Mouse (Mus musculus): Measurements from ENCODE around the gene Aph1a. TPM values are rescaled to one million over a fixed set of nuclear protein-coding genes. Genes with fewer than 3 reads are reported as not detected.

The Aph1a gene
- polyA plus RNA-seq, 1 experiment, result 177 TPM

DNA sequence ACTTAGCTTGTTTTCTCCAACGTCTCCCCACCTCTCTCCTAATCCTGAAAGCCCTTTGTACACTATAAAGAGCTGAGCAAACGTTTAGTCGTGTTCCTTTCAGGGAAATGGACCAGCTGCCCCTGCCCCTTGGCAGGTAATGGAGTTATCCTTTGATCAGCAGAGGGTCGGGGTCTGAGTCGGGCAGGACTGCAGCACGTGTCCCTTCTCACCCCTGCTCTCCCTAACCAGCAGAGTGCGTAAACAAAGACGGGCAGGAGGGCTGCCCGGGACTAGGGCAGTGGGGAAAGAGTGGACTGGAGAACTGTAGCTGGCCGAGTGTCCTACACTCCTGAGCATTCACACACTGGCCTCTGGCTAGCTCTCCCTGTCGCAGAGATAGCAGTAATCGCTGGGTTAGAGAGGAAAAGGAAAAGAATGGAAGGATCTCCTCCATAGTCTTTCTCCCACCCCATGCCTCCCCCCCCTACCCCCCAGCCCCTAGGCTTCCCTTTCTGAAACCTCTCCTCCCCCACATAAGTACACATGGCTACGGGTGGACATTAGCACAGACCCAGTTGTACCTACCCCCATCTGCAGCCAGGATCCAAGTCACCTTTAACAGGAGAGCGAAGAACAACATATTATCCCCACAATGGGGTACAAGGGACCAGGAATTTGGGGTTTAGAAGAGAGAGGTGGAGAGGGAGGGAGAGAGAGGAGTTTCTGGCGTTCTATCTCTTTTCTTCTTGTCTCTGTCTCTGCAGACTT is 10.2 kb downstream of the Aph1a start:
- no peaks in the 10 kb centered on the region for H3K36me3 ChIP-seq (ENCODE audit: control insufficient read depth, insufficient read depth, low read length)
- WGBS, result 20% methylated on average over 15 of the region's 15 CpGs
- peak; percentile 46 for TF ChIP-seq POLR2A (IDR thresholded peaks at IDR 0.05; ENCODE audit: low read depth, low read length)
- no peak for TF ChIP-seq CTCF (conservative IDR thresholded peaks at IDR 0.05; ENCODE audit: insufficient read depth, insufficient read length, low read depth, low read length)
- DNase-seq, result peak; percentile 89
- H3K27ac ChIP-seq (ENCODE audit: insufficient read depth, low read depth, low read length), result peak overlapping the region; percentile 85
- peak overlapping the region; percentile 46 for H3K4me3 ChIP-seq (ENCODE audit: insufficient read depth, low read depth, low read length)
- H3K27me3 ChIP-seq (replicated peaks; ENCODE audit: control insufficient read depth, insufficient read depth, low read length), result no peaks in the 10 kb centered on the region
- peaks cover 20% of the 10 kb centered on the region for H3K4me1 ChIP-seq (ENCODE audit: control insufficient read depth, insufficient read depth, low read length)

- H3K4me1 ChIP-seq (ENCODE audit: control insufficient read depth, insufficient read depth, low read length), result peaks cover 20% of the 10 kb centered on the region
- no peaks in the 10 kb centered on the region for H3K27me3 ChIP-seq (replicated peaks; ENCODE audit: control insufficient read depth, insufficient read depth, low read length)
- DNase-seq, result peak; percentile 68
- 5% methylated on average over 15 of the region's 15 CpGs for WGBS
- TF ChIP-seq POLR2A (IDR thresholded peaks at IDR 0.05; ENCODE audit: low read depth, low read length) (peak; percentile 15), CTCF (conservative IDR thresholded peaks at IDR 0.05; ENCODE audit: insufficient read depth, insufficient read length, low read depth, low read length) (no peak)
- no peaks in the 10 kb centered on the region for H3K36me3 ChIP-seq (ENCODE audit: control insufficient read depth, insufficient read depth, low read length)
- peak within 1 kb of the TSS; percentile 46 for H3K4me3 ChIP-seq (ENCODE audit: insufficient read depth, low read depth, low read length)
- peak within 1 kb of the TSS; percentile 97 for H3K27ac ChIP-seq (ENCODE audit: insufficient read depth, low read depth, low read length)
These were observed 10.8 kb downstream of the Aph1a start, which contains the start of gene Car14 for GRCm38 (mm10) chr3:95904568-95904967. Gene Car14 (minus strand): TSS chr3:95904691.

GRCm38 (mm10) chr3:95905146-95905939 is 11.6 kb downstream of the Aph1a start:
- peak; percentile 51 for DNase-seq
- WGBS, result 4% methylated on average over 18 of the region's 18 CpGs
- Histone ChIP-seq H3K27me3 (replicated peaks; ENCODE audit: control insufficient read depth, insufficient read depth, low read length) (no peaks in the 10 kb centered on the region), H3K4me3 (ENCODE audit: insufficient read depth, low read depth, low read length) (peak overlapping the region; percentile 11; the same call in 1 of the 2 replicates), H3K4me1 (ENCODE audit: control insufficient read depth, insufficient read depth, low read length) (peaks cover 15% of the 10 kb centered on the region), H3K36me3 (ENCODE audit: control insufficient read depth, insufficient read depth, low read length) (no peaks in the 10 kb centered on the region), H3K27ac (ENCODE audit: insufficient read depth, low read depth, low read length) (no peak overlapping the region)
- TF ChIP-seq CTCF (conservative IDR thresholded peaks at IDR 0.05; ENCODE audit: insufficient read depth, insufficient read length, low read depth, low read length), result no peak
- TF ChIP-seq POLR2A (IDR thresholded peaks at IDR 0.05; ENCODE audit: low read depth, low read length), result no peak

DNA sequence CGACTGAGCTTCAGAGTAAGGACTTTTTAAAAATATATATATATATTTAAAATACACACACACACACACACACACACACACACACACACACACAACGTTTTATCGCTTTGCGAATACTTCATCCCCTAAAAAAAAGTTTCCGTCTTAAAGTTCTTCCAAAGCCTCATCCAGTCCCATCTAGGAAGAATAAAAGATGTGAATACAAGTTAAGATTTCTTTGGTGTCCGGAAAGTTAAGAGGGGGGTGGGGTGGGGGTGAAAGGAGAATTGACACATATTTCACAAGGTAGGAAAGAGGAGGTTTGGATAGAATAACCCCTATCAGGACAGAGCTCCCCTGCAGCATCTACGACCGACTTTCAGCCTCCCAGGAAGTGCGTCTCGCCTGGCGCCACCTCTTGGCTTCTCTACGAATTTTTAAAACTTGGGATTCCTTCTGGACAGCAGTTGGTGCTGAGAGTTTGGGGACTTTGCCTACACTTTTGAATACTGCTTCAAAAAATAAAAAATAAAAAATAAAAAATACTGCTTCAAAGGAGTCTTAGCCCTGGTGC is 12.2 kb downstream of the Aph1a start:
- H3K36me3 ChIP-seq (ENCODE audit: control insufficient read depth, insufficient read depth, low read length), result no peaks in the 10 kb centered on the region
- H3K4me1 ChIP-seq (ENCODE audit: control insufficient read depth, insufficient read depth, low read length), result peaks cover 15% of the 10 kb centered on the region
- no peaks in the 10 kb centered on the region for H3K27me3 ChIP-seq (replicated peaks; ENCODE audit: control insufficient read depth, insufficient read depth, low read length)
- peak; percentile 71 for DNase-seq
- no peak overlapping the region for H3K4me3 ChIP-seq (ENCODE audit: insufficient read depth, low read depth, low read length)
- H3K27ac ChIP-seq (ENCODE audit: insufficient read depth, low read depth, low read length), result no peak overlapping the region
- peak; percentile 69 for TF ChIP-seq CTCF (conservative IDR thresholded peaks at IDR 0.05; ENCODE audit: insufficient read depth, insufficient read length, low read depth, low read length)
- no peak for TF ChIP-seq POLR2A (IDR thresholded peaks at IDR 0.05; ENCODE audit: low read depth, low read length)
- WGBS, result 2% methylated on average over 12 of the region's 12 CpGs

DNA sequence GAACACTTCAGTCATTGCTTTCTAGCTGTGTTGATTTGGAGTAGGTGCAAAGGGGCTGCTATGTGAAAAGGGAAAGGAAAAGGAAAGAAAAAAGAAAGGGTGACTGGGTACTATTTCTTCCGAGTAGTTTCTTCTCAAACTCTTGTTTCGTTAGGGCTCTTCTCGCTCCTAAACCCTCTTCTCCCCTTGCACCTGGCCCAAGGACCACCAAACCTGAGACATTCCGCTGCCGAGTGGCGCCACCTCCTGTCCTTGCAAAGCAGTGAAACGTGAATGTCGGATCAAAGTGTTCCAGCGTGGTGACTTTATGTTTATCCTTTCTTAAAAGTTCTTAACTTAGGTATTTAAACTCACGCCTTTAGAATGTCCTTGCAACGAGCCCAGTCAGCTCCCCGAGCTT is 13.1 kb downstream of the Aph1a start:
- peak; percentile 52 for DNase-seq
- H3K4me1 ChIP-seq (ENCODE audit: control insufficient read depth, insufficient read depth, low read length), result peaks cover 15% of the 10 kb centered on the region
- TF ChIP-seq CTCF (conservative IDR thresholded peaks at IDR 0.05; ENCODE audit: insufficient read depth, insufficient read length, low read depth, low read length) (peak; percentile 91), POLR2A (IDR thresholded peaks at IDR 0.05; ENCODE audit: low read depth, low read length) (no peak)
- H3K4me3 ChIP-seq (ENCODE audit: insufficient read depth, low read depth, low read length), result no peak overlapping the region
- H3K36me3 ChIP-seq (ENCODE audit: control insufficient read depth, insufficient read depth, low read length), result no peaks in the 10 kb centered on the region
- H3K27me3 ChIP-seq (replicated peaks; ENCODE audit: control insufficient read depth, insufficient read depth, low read length), result no peaks in the 10 kb centered on the region
- no peak overlapping the region for H3K27ac ChIP-seq (ENCODE audit: insufficient read depth, low read depth, low read length)
- under 1% methylated on average over 12 of the region's 12 CpGs for WGBS

DNA sequence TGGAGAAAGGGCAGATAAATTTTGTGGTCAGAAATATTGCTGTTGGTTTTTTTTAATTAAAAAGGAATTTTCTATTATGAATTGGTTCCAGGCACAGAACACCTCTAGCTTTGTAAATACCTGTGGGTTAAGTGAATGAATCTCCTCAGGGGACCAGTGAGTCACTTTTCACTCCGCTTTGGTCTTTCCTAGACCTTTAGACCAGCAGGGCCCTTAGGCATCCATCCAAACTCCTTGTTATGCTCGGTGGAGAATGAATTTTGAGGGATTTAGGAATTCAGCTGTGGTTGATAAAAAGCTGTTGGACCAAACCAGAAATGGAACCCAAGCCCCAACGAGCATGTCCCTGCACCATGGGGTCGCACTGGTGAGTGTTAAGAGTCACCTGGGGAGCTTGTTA is 13.8 kb downstream of the Aph1a start:
- H3K27ac ChIP-seq (ENCODE audit: insufficient read depth, low read depth, low read length), result no peak overlapping the region

More for the DNA sequence above, 13.8 kb downstream of the Aph1a start:
- peaks cover 15% of the 10 kb centered on the region for H3K4me1 ChIP-seq (ENCODE audit: control insufficient read depth, insufficient read depth, low read length)
- no peak overlapping the region for H3K4me3 ChIP-seq (ENCODE audit: insufficient read depth, low read depth, low read length)
- WGBS, result 35% methylated on average over 4 of the region's 4 CpGs
- TF ChIP-seq POLR2A (IDR thresholded peaks at IDR 0.05; ENCODE audit: low read depth, low read length) (no peak), CTCF (conservative IDR thresholded peaks at IDR 0.05; ENCODE audit: insufficient read depth, insufficient read length, low read depth, low read length) (no peak)
- DNase-seq, result peak; percentile 36
- H3K27me3 ChIP-seq (replicated peaks; ENCODE audit: control insufficient read depth, insufficient read depth, low read length), result no peaks in the 10 kb centered on the region
- H3K36me3 ChIP-seq (ENCODE audit: control insufficient read depth, insufficient read depth, low read length), result no peaks in the 10 kb centered on the region

All from kidney, adult 2 months (tissue).